Mouse (Mus musculus): ENCODE data around the gene Gm17093. TPM values are rescaled to one million over a fixed set of nuclear protein-coding genes. Genes with fewer than 3 reads are reported as not detected.
"Not testable (repeated sequence)": the region's sequence is repeated elsewhere in the genome, so short reads cannot be mapped to it uniquely, and the experiment has no call there.

Gene Gm17093
- not detected in 2 replicates for polyA plus RNA-seq (2012)

DNA sequence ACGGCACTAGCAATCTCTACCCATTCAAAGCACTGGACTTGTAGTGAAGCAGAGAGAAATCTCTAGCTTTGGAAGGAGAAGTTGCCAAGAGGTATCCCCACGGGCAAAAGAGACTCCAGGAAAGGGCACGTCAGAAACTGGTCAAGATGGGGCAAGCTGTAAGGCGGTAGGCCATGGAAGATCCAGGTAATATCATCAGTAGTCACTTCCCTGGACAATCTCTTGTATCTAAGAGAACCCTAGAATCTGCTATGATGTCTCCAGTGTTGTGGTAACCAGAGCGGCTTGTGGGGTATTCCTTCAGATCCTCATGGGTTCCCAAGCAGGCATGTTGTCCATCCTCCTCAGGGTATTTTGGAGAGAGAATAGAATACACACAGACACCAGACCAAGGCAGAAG lies at the start of gene Gm17093:
TSS of gene Gm17093 (plus strand) at position 301 of the 400 bp plus-strand sequence.
- not testable (repeated sequence) for TF ChIP-seq GATA1 (IDR thresholded peaks at IDR 0.05; ENCODE audit: low read length)

DNA sequence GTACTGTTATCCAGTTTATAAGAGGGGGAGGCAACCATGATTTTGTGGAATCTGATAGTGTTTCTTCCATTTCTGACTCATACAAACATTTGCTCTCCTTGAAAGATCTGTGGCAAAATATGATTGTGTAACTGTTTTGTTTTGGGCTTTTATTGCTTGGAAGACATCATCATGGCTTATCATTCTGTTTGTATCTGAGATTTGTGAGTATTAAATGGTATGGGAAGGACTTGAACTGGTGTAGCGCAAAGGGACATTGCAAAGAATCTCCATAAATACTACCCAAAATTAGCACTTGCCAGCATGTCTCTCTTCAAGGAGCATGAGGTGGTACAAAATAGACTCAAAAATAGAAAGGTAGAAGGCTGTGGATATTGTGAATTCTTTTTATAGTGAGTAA lies 25.9 kb upstream of the Gm17093 start, which contains the start of gene BC061237:
TSS of gene BC061237 (plus strand) at position 301 of the 400 bp plus-strand sequence.
- not testable (repeated sequence) for TF ChIP-seq GATA1 (IDR thresholded peaks at IDR 0.05; ENCODE audit: low read length)

Other genes with a start within 250 kb of the Gm17093 start
- gene Gm8220, start 232.7 kb upstream of the Gm17093 start, polyA plus RNA-seq (2012) = not detected in 2 replicates
- 0.05 TPM in 1 of 2 replicates, not detected in the other for gene Gm5930, start 179.7 kb upstream of the Gm17093 start, polyA plus RNA-seq (2012)
- not detected in 2 replicates for gene Gm8229, start 152.9 kb upstream of the Gm17093 start, polyA plus RNA-seq (2012)
- not detected in 2 replicates for gene Gm3371, start 107.6 kb upstream of the Gm17093 start, polyA plus RNA-seq (2012)
- gene Gm8232, start 84.6 kb upstream of the Gm17093 start, polyA plus RNA-seq (2012) = not detected in 2 replicates
- gene BC061237, start 25.8 kb upstream of the Gm17093 start, polyA plus RNA-seq (2012) = not detected in 2 replicates
- gene Gm8247, start 64.9 kb downstream of the Gm17093 start, polyA plus RNA-seq (2012) = not detected in 2 replicates
- gene Gm5624, start 109.7 kb downstream of the Gm17093 start, polyA plus RNA-seq (2012) = 0.71 and 2.4 TPM in 2 replicates
- 0.37 TPM in 1 of 2 replicates, not detected in the other for gene Gm8257, start 188.2 kb downstream of the Gm17093 start, polyA plus RNA-seq (2012)
- gene Gm8267, start 232.1 kb downstream of the Gm17093 start, polyA plus RNA-seq (2012) = not detected in 2 replicates